In genomic region chr1:185196323-185196722, GRCm38 (mm10) we compare ENCODE assay signal across 24 mouse cellular contexts. TPM values are rescaled to one million over a fixed set of nuclear protein-coding genes. Genes with fewer than 3 reads are reported as not detected.
A peak's percentile ranks its signal among the peaks of the same experiment; 100 is the strongest.
DNase-seq lines count a peak whose midpoint lies in the region; ATAC-seq and TF ChIP-seq lines count a peak whose summit lies in the region.
"Had no signal": no experiment of that assay in that cellular context is flagged by ENCODE, and none has a peak within 500 bp of the region (broad histone marks: within the 10 kb centered on the region; RNA-seq: fewer than 3 reads in every experiment).

No protein-coding gene starts in this region.

- H3K9me3 ChIP-seq in heart, postnatal 0 days (replicated peaks; ENCODE audit: control insufficient read depth, low read length): no peaks in the 10 kb centered on the region
- H3K9me3 ChIP-seq in lung, postnatal 0 days (ENCODE audit: low read length): no peaks in the 10 kb centered on the region
- H3K9me3 ChIP-seq: forebrain, embryonic 13.5 days; heart, embryonic 15.5 days; hindbrain, embryonic 12.5 days; intestine, embryonic 15.5 days had no signal

- H3K4me1 ChIP-seq in heart, postnatal 0 days (ENCODE audit: control insufficient read depth, insufficient read depth): no peaks in the 10 kb centered on the region
- peaks cover 26% of the 10 kb centered on the region for H3K4me1 ChIP-seq in bone marrow macrophage, adult 2 months (ENCODE audit: control insufficient read depth, insufficient read depth, low read length)
- no peaks in the 10 kb centered on the region for H3K4me1 ChIP-seq in lung, postnatal 0 days (ENCODE audit: insufficient read depth, low read depth, low read length)

- H3K36me3 ChIP-seq in heart, postnatal 0 days (replicated peaks; ENCODE audit: control insufficient read depth, insufficient read depth, low read length): no peaks in the 10 kb centered on the region
- H3K36me3 ChIP-seq in lung, postnatal 0 days (ENCODE audit: insufficient read depth, low read length): no peaks in the 10 kb centered on the region
- H3K36me3 ChIP-seq: heart, embryonic 15.5 days; hindbrain, embryonic 12.5 days; intestine, embryonic 15.5 days had no signal

- 48% methylated on average over 3 of the region's 3 CpGs for WGBS in heart, postnatal 0 days
- WGBS in lung, postnatal 0 days: 58% methylated on average over 3 of the region's 3 CpGs

- H3K4me3 ChIP-seq in heart, postnatal 0 days (ENCODE audit: low read depth, low read length): no peak overlapping the region
- H3K4me3 ChIP-seq in bone marrow macrophage, adult 2 months (ENCODE audit: insufficient read depth, low read length): peak overlapping the region; percentile 3; the same call in 1 of the 2 replicates
- H3K4me3 ChIP-seq in lung, postnatal 0 days (ENCODE audit: low read depth, low read length): no peak overlapping the region
- H3K4me3 ChIP-seq: forebrain, embryonic 13.5 days; heart, adult 2 months; heart, embryonic 15.5 days; hindbrain, embryonic 12.5 days; intestine, embryonic 15.5 days had no signal

- H3K27ac ChIP-seq in heart, postnatal 0 days (ENCODE audit: low read depth): no peak overlapping the region
- H3K27ac ChIP-seq in bone marrow macrophage, adult 2 months (ENCODE audit: insufficient read depth, low read depth, low read length): peak overlapping the region; percentile 97
- H3K27ac ChIP-seq in lung, postnatal 0 days (ENCODE audit: low read length): no peak overlapping the region
- H3K27ac ChIP-seq: forebrain, embryonic 13.5 days; heart, adult 2 months; heart, embryonic 15.5 days; hindbrain, embryonic 12.5 days; intestine, embryonic 15.5 days had no signal

- DNase-seq in heart, postnatal 0 days (ENCODE audit: low spot score): peak; percentile 1
- DNase-seq in heart, postnatal 36 days: no peak
- peak; percentile 9 for DNase-seq in A20 (ENCODE audit: low read depth, low spot score)
- DNase-seq in lung, postnatal 0 days (ENCODE audit: low spot score): no peak
- DNase-seq: adrenal gland, adult 2 months; adrenal gland, postnatal 25 days; B cell, adult 2 months; cerebellum, adult 11 months; cerebellum, adult 8-10 months; cerebellum, postnatal 14 days; forebrain, postnatal 0 days; gastrocnemius, postnatal 25 days; heart, adult 2 months; heart, postnatal 4 days; kidney, adult 18-20 months had no signal

- TF ChIP-seq POLR2A in bone marrow macrophage, adult 2 months (IDR thresholded peaks at IDR 0.05; ENCODE audit: borderline replicate concordance, low read depth, low read length): no peak

- H3K27me3 ChIP-seq in heart, postnatal 0 days (ENCODE audit: control insufficient read depth, insufficient read depth, low read length): no peaks in the 10 kb centered on the region
- no peaks in the 10 kb centered on the region for H3K27me3 ChIP-seq in lung, postnatal 0 days (replicated peaks; ENCODE audit: insufficient read depth, low read length)
- H3K27me3 ChIP-seq: heart, embryonic 15.5 days; hindbrain, embryonic 12.5 days; intestine, embryonic 15.5 days; Patski had no signal

- H3K9ac ChIP-seq in heart, postnatal 0 days (replicated peaks; ENCODE audit: low read depth, low read length): no peak overlapping the region
- H3K9ac ChIP-seq in lung, postnatal 0 days (replicated peaks; ENCODE audit: low read depth): no peak overlapping the region
- H3K9ac ChIP-seq: forebrain, embryonic 13.5 days; forebrain, postnatal 0 days; heart, embryonic 15.5 days; hindbrain, embryonic 12.5 days; intestine, embryonic 15.5 days had no signal

- ATAC-seq in heart, postnatal 0 days (ENCODE audit: insufficient read depth, low read depth): no peak
- ATAC-seq in megakaryocyte progenitor cell, adult 5-6 weeks (replicated peaks; ENCODE audit: poor library complexity): peak; percentile 36
- ATAC-seq in lung, postnatal 0 days: no peak
- no peak for ATAC-seq in activated CD4-positive, CD25-positive, alpha-beta regulatory T cell, adult 4 months
- ATAC-seq: forebrain, embryonic 13.5 days; forebrain, postnatal 0 days; intestine, embryonic 15.5 days; Patski had no signal

- no peak for TF ChIP-seq CTCF in heart, postnatal 0 days (IDR thresholded peaks at IDR 0.05; ENCODE audit: low read depth)
- no peak for TF ChIP-seq CTCF in bone marrow macrophage, adult 2 months (IDR thresholded peaks at IDR 0.05; ENCODE audit: low read depth, low read length)
- TF ChIP-seq CTCF in lung, postnatal 0 days (IDR thresholded peaks at IDR 0.05): no peak

- intact Hi-C loops in heart, postnatal 36 days (cut with DNase I): no loop called here

- no peak for TF ChIP-seq EP300 in heart, postnatal 0 days (IDR thresholded peaks at IDR 0.05; ENCODE audit: low read depth)
- no peak for TF ChIP-seq EP300 in lung, postnatal 0 days (IDR thresholded peaks at IDR 0.05)

- H3K4me2 ChIP-seq in heart, postnatal 0 days (ENCODE audit: low read depth, low read length): no peak overlapping the region
- no peak overlapping the region for H3K4me2 ChIP-seq in lung, postnatal 0 days (replicated peaks; ENCODE audit: low read depth, low read length)
- H3K4me2 ChIP-seq: forebrain, embryonic 13.5 days; heart, embryonic 11.5 days; heart, embryonic 15.5 days; hindbrain, embryonic 12.5 days; intestine, embryonic 15.5 days had no signal

RNA-seq across cellular contexts. Expression of gene Rab3gap2, which starts 7.6 kb away (rescaled TPM):
- 15.5 and 18.6 TPM in 2 replicates for total RNA-seq in heart, postnatal 0 days (2014; rRNA removed; ENCODE audit: low replicate concordance)
- polyA plus RNA-seq in heart, postnatal 0 days (2015; fragmentation: Nextera tagmentation; extraction: Ambion mirVana): 9.5 and 11.1 TPM in 2 replicates
- 10 to 100 TPM; 21.5 to 22.9 TPM for total RNA-seq in heart, postnatal 36 days (2021)
- 50.9 and 56.4 TPM in 2 replicates for polyA plus RNA-seq in bone marrow macrophage, adult 2 months (2012; ENCODE audit: insufficient read depth, insufficient read length, missing spikeins)
- total RNA-seq in megakaryocyte progenitor cell, adult 5-6 weeks (2015): 35.4 and 37.3 TPM in 2 replicates
- 49.0 and 58.2 TPM in 2 replicates for total RNA-seq in megakaryocyte progenitor cell, adult 5-6 weeks (2017)
- polyA plus RNA-seq in lung, postnatal 0 days (2015; fragmentation: Nextera tagmentation; extraction: Ambion mirVana): 14.5 and 15.1 TPM in 2 replicates
- 10 to 100 TPM; 12.8 to 15.0 TPM for polyA plus RNA-seq in activated CD4-positive, CD25-positive, alpha-beta regulatory T cell, adult 4 months (2017; shearing (Covaris generic))

Comparison
In these comparisons a context has a peak if more than half of its experiments do, and no peak if none do; other contexts are left out.
1. DNase-seq: peak in heart, postnatal 0 days (single experiment) and A20 (single experiment); none in heart, postnatal 36 days (0 of 2) and lung, postnatal 0 days (single experiment).